Mouse (Mus musculus) E14TG2a.4 (cell line): Measurements from ENCODE around the gene Ankrd34b.
A peak's percentile ranks its signal among the peaks of the same experiment; 100 is the strongest.

ENCODE experiments used
- H3K27me3 ChIP-seq: 2 replicates; pipeline ENCODE4 v1.6.1; 2014; ENCODE audit warnings: low read length, control low read depth; ENCODE audit not compliant: insufficient read depth
- H3K36me3 ChIP-seq: 2 replicates; pipeline ENCODE4 v1.6.1; 2014; ENCODE audit warnings: low read length, control low read depth; ENCODE audit not compliant: insufficient read depth
- H3K4me1 ChIP-seq: replicated peaks from 2 replicates; pipeline ENCODE4 v1.6.1; 2014; ENCODE audit warnings: low read depth, low read length, control low read depth
- H3K4me3 ChIP-seq: replicated peaks from 2 replicates; pipeline ENCODE4 v1.5.1; 2014; ENCODE audit warnings: mild to moderate bottlenecking, low read length
- H3K9me3 ChIP-seq: 2 replicates; pipeline ENCODE4 v1.6.1; 2014; ENCODE audit warnings: low read length, control low read depth
- CTCF ChIP-seq: conservative IDR thresholded peaks from 2 replicates; pipeline ENCODE4 v1.5.1; 2014; ENCODE audit warnings: low read length
- NANOG ChIP-seq: IDR thresholded peaks from 2 replicates; pipeline ENCODE4 v1.6.1; 2014; ENCODE audit warnings: borderline replicate concordance, low read length, mixed read lengths
- POU5F1 ChIP-seq: IDR thresholded peaks from 2 replicates; pipeline ENCODE4 v1.6.1; 2014; ENCODE audit warnings: low read length, borderline replicate concordance

The Ankrd34b gene

DNA sequence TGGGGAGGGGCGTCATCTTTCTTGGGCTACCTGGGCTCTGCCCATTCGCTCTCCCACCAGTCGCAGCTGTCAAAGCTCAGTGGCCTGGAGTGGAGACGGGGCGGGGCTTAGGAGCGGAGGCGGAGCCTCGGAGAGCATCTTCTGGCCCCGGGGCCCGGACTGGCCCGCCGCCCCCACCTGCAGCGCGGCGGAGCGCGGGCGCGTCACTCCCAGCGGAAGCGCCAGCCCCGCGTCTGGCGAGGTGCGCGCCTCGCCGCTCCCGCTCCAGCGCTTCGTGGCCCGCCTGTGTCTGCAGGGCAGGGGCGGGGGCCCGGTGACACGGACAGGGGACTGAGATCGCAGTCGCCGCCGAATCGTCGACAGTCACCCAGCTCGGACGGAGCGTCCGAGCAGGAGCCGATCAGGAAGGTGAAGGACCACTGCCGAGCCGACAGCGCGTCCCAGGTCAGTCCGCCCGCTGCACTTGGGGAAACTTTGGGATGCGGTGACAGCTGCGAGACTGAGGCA lies at the start of gene Ankrd34b:
Ankrd34b (plus strand) TSS at position 139 of the 507 bp plus-strand sequence.
- Histone ChIP-seq H3K27me3 (peaks cover 79% of the 10 kb centered on the region), H3K4me3 (peak within 1 kb of the TSS; percentile 87), H3K36me3 (no peaks in the 10 kb centered on the region), H3K9me3 (no peaks in the 10 kb centered on the region), H3K4me1 (peaks cover 8% of the 10 kb centered on the region)
- no peak for TF ChIP-seq NANOG
- TF ChIP-seq POU5F1: no peak

- H3K9me3 ChIP-seq: no peaks in the 10 kb centered on the region
These were observed 38.3 kb upstream of the Ankrd34b start for GRCm38 (mm10) chr13:92387367-92387766.

DNA sequence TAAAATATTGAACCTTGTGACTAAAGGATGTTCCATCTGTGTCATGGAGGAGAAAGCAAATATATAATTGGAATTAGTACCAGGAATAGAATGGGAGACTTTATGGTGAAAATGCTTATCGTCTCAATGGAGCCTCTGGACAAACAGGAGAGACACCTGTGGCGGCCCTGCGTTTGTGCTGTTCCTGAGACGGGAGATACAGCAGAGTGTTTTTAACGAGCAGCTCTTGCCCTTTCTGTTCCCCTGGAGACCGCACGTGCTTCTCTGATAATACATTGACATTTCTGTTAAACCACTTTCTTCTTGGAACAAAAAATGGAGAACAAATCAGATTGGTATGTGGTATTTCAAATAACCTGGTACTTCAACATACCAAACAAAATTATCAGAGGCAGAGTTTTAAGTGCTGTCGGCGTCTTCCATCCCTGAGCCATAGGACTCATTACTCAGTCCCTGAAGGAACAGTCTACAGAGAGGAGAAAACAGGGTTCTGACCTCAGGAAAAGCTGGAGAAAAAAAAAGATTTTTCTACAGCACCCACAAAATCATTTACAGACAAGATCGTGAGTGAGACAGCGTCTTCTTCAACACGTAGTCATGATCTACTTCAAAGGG lies 32.5 kb upstream of the Ankrd34b start:
- Histone ChIP-seq H3K9me3 (no peaks in the 10 kb centered on the region), H3K4me3 (no peak overlapping the region), H3K4me1 (no peaks in the 10 kb centered on the region), H3K27me3 (peaks cover 4% of the 10 kb centered on the region), H3K36me3 (no peaks in the 10 kb centered on the region)
- TF ChIP-seq NANOG (no peak), POU5F1 (no peak), CTCF (no peak)

More at GRCm38 (mm10) chr13:92387367-92387766, 38.3 kb upstream of the Ankrd34b start:
- H3K4me3 ChIP-seq: no peak overlapping the region
- TF ChIP-seq CTCF (no peak), NANOG (no peak), POU5F1 (no peak)
- peaks cover 46% of the 10 kb centered on the region for H3K36me3 ChIP-seq
- H3K27me3 ChIP-seq: no peaks in the 10 kb centered on the region
- H3K4me1 ChIP-seq: no peaks in the 10 kb centered on the region

- H3K9me3 ChIP-seq: no peaks in the 10 kb centered on the region
- peaks cover 9% of the 10 kb centered on the region for H3K27me3 ChIP-seq
- no peak for TF ChIP-seq POU5F1
- TF ChIP-seq NANOG: no peak
- TF ChIP-seq CTCF: no peak
- H3K36me3 ChIP-seq: no peaks in the 10 kb centered on the region
- no peaks in the 10 kb centered on the region for H3K4me1 ChIP-seq
- H3K4me3 ChIP-seq: no peak overlapping the region
These were observed 27.0 kb upstream of the Ankrd34b start for GRCm38 (mm10) chr13:92398491-92399384.

DNA sequence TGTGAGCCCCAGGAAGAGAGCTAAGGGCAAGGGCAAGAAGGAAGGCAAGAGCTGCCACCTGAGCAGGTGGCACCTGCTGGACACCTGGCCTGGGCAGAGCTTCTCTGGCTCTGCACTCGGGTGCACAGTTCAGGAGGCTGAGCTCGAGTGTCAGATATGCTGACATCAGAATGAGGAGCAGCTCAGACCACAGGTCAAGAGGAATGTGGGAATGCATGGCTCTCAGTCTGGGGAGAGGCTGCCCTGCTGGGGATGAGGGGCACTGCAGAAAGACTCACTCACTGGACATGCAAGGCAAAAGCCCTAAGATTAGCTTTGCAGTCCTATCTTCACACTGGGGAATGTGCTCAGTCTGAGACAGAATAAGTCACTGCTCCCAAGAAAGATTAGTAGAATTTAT lies 23.6 kb upstream of the Ankrd34b start:
- Histone ChIP-seq H3K36me3 (no peaks in the 10 kb centered on the region), H3K4me3 (no peak overlapping the region), H3K27me3 (peaks cover 5% of the 10 kb centered on the region; the same call in 1 of the 2 replicates), H3K9me3 (0 out of 2 replicates have a peak, but pooled peaks cover 7% of the 10 kb centered on the region), H3K4me1 (no peaks in the 10 kb centered on the region)
- TF ChIP-seq NANOG: no peak
- TF ChIP-seq CTCF: no peak
- no peak for TF ChIP-seq POU5F1

- H3K36me3 ChIP-seq: no peaks in the 10 kb centered on the region
- no peak for TF ChIP-seq CTCF
- TF ChIP-seq NANOG: no peak
- TF ChIP-seq POU5F1: no peak
- H3K27me3 ChIP-seq: peaks cover 3% of the 10 kb centered on the region; the same call in 1 of the 2 replicates
- H3K4me1 ChIP-seq: no peaks in the 10 kb centered on the region
- 0 out of 2 replicates have a peak, but pooled peaks cover 7% of the 10 kb centered on the region for H3K9me3 ChIP-seq
- H3K4me3 ChIP-seq: no peak overlapping the region
These were observed 22.2 kb upstream of the Ankrd34b start for GRCm38 (mm10) chr13:92403496-92403895.

- no peaks in the 10 kb centered on the region for H3K36me3 ChIP-seq
- no peaks in the 10 kb centered on the region for H3K4me1 ChIP-seq
- 0 out of 2 replicates have a peak, but pooled peaks cover 4% of the 10 kb centered on the region for H3K9me3 ChIP-seq
- no peak overlapping the region for H3K4me3 ChIP-seq
- H3K27me3 ChIP-seq: no peaks in the 10 kb centered on the region
- no peak for TF ChIP-seq POU5F1
- no peak for TF ChIP-seq CTCF
- no peak for TF ChIP-seq NANOG
These were observed 15.2 kb upstream of the Ankrd34b start for GRCm38 (mm10) chr13:92410486-92410885.

GRCm38 (mm10) chr13:92419630-92420029 lies 6.1 kb upstream of the Ankrd34b start:
- TF ChIP-seq NANOG (no peak), POU5F1 (no peak), CTCF (no peak)
- no peaks in the 10 kb centered on the region for H3K4me1 ChIP-seq
- H3K9me3 ChIP-seq: no peaks in the 10 kb centered on the region
- H3K27me3 ChIP-seq: peaks cover 43% of the 10 kb centered on the region
- no peak overlapping the region for H3K4me3 ChIP-seq
- no peaks in the 10 kb centered on the region for H3K36me3 ChIP-seq

DNA sequence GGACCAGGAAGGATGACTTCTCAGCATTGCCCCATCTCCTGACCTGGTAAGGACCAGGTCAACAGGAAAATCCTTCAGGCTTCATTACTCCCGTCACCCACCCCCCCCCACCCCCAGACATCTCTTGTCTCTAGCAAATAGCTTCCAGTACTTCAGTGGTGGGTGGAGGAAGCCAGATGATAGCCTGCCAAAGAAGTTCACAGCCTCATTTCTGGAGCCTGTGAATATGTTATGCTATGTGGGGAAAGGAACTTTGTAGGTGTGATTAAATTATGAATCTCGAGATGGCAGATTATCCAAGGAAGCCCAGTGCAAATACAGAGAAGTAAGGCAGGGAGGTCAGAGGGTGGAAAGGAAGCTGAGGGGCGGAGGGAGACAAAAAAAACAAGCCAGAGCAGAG lies 2.0 kb upstream of the Ankrd34b start:
- Histone ChIP-seq H3K9me3 (no peaks in the 10 kb centered on the region), H3K4me1 (peaks cover 8% of the 10 kb centered on the region), H3K4me3 (no peak overlapping the region), H3K36me3 (no peaks in the 10 kb centered on the region), H3K27me3 (peaks cover 81% of the 10 kb centered on the region)
- no peak for TF ChIP-seq POU5F1
- no peak for TF ChIP-seq CTCF
- TF ChIP-seq NANOG: no peak
